Mouse (Mus musculus) hindbrain, embryonic 16.5 days (tissue): ENCODE measurements around the gene Tnp2. TPM values are rescaled to one million over a fixed set of nuclear protein-coding genes. Genes with fewer than 3 reads are reported as not detected.

Source experiments
- ATAC-seq: fragments of 200-750 bp; cut with Nextera tagmentation; 2 replicates; pipeline ENCODE4 v1.8.0; 2017; ENCODE audit warnings: moderate TSS enrichment, moderate library complexity
- H3K27ac ChIP-seq: fragments of 300-500 bp; sonication (generic); 2 replicates; pipeline ENCODE4 v1.5.1; 2014; ENCODE audit warnings: low read depth, mild to moderate bottlenecking, control low read depth, low read length, moderate library complexity
- H3K27me3 ChIP-seq: fragments of 300-500 bp; sonication (generic); replicated peaks from 2 replicates; pipeline ENCODE4 v1.6.1; 2014; ENCODE audit warnings: low read length; ENCODE audit not compliant: control insufficient read depth, insufficient read depth
- H3K36me3 ChIP-seq: fragments of 300-500 bp; sonication (generic); 2 replicates; pipeline ENCODE4 v1.6.1; 2014; ENCODE audit warnings: mild to moderate bottlenecking, low read length, moderate library complexity, mixed read lengths; ENCODE audit not compliant: control insufficient read depth, insufficient read depth
- H3K4me1 ChIP-seq: fragments of 300-500 bp; sonication (generic); 2 replicates; pipeline ENCODE4 v1.6.1; 2014; ENCODE audit warnings: low read depth, low read length; ENCODE audit not compliant: control insufficient read depth, insufficient read depth
- H3K4me2 ChIP-seq: fragments of 300-500 bp; sonication (generic); 2 replicates; pipeline ENCODE4 v1.6.1; 2014; ENCODE audit warnings: mild to moderate bottlenecking, low read length, control low read depth, moderate library complexity
- H3K4me3 ChIP-seq: fragments of 300-500 bp; sonication (generic); 2 replicates; pipeline ENCODE4 v1.5.1; 2014; ENCODE audit warnings: mild to moderate bottlenecking, low read length, control low read depth, moderate library complexity
- H3K9ac ChIP-seq: fragments of 300-500 bp; sonication (generic); 2 replicates; pipeline ENCODE4 v1.6.1; 2014; ENCODE audit warnings: low read depth, mild to moderate bottlenecking, control low read depth, low read length, moderate library complexity
- H3K9me3 ChIP-seq: fragments of 300-500 bp; sonication (generic); 2 replicates; pipeline ENCODE4 v1.6.1; 2014; ENCODE audit warnings: mild to moderate bottlenecking, low read length, moderate library complexity; ENCODE audit not compliant: control insufficient read depth
- WGBS: fragments of 180-500 bp; shearing (Covaris S2); extraction: QIAGEN DNeasy Blood & Tissue Kit; methylation state at CpG from one replicate; pipeline ENCODE4 v1.1.7; 2014; 5-methylcytosine and 5-hydroxymethylcytosine counted together
- polyA plus RNA-seq: library from polyadenylated mRNA; unstranded; fragments of >200 nt; fragmentation: Nextera tagmentation; extraction: Ambion mirVana; gene quantifications from 2 replicates; pipeline ENCODE4 v1.2.1, GENCODE M21; 2015

Tnp2 gene
- polyA plus RNA-seq, 1 experiment from 2014 or later: 0.30 TPM

DNA sequence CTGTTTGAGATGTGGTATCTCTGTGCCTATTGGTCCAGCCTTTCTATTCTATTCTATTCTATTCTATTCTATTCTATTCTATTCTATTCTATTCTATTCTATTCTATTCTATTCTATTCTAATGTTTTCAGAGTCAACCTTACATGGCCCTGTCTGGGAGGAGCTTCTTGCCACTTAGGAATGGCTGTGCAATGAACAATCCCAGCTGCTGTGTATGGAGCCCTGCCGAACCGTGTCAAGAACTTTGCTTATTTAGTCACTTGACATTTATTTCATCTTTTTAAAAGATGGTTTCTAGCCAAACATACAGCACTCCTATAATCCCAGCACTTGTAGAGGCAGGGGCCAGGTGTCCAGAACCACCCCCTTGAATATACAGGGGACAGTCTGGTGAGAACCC, 24.1 kb downstream of the Tnp2 start:
- H3K4me1 ChIP-seq: no peaks in the 10 kb centered on the region; the same call in 1 of the 2 replicates
- H3K36me3 ChIP-seq: no peaks in the 10 kb centered on the region
- no peaks in the 10 kb centered on the region for H3K9me3 ChIP-seq
- no peak for ATAC-seq
- no peak overlapping the region for H3K4me2 ChIP-seq
- WGBS: 57% methylated on average over 2 of the region's 2 CpGs
- H3K27ac ChIP-seq: no peak overlapping the region
- H3K9ac ChIP-seq: no peak overlapping the region
- no peaks in the 10 kb centered on the region for H3K27me3 ChIP-seq
- H3K4me3 ChIP-seq: no peak overlapping the region

DNA sequence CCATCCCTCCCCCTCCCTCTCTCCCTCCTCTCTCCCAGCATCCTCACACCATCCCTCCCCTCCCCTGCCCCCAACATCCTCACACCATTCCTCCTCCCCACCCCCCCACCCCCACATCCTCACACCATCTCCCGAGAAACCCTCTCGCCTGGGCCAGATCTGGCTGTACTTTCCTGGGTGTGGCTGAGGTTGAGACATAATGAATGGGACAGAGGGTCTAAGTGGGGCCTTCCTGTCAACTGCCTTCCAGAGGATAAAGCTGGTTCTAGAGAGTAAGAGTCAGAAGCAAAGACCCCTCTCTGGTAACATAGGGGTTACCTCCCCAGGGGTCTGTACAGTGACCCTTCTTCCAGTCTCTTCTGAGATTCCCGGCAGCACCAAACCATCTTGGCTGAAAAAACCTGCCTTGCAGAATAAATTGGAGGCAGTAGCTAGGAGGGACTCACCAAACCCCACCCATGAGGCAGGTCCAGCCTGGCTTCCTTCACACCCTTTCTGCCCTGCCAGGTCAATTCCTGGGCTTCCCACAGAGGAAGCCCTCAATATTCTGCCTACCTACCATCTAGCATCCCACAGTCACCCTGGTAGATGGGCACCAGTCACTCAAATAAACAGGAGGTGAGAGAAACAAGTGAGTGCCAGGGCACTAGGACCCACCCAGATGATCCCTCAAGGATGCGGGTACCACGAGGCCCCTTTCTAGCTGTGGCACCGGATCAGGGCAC, 24.8 kb downstream of the Tnp2 start:
- ATAC-seq: no peak
- no peak overlapping the region for H3K9ac ChIP-seq
- H3K27me3 ChIP-seq: no peaks in the 10 kb centered on the region
- no peak overlapping the region for H3K4me2 ChIP-seq
- no peaks in the 10 kb centered on the region; the same call in 1 of the 2 replicates for H3K4me1 ChIP-seq
- no peaks in the 10 kb centered on the region for H3K9me3 ChIP-seq
- WGBS: 66% methylated on average over 6 of the region's 6 CpGs
- H3K36me3 ChIP-seq: no peaks in the 10 kb centered on the region
- no peak overlapping the region for H3K27ac ChIP-seq
- H3K4me3 ChIP-seq: no peak overlapping the region

DNA sequence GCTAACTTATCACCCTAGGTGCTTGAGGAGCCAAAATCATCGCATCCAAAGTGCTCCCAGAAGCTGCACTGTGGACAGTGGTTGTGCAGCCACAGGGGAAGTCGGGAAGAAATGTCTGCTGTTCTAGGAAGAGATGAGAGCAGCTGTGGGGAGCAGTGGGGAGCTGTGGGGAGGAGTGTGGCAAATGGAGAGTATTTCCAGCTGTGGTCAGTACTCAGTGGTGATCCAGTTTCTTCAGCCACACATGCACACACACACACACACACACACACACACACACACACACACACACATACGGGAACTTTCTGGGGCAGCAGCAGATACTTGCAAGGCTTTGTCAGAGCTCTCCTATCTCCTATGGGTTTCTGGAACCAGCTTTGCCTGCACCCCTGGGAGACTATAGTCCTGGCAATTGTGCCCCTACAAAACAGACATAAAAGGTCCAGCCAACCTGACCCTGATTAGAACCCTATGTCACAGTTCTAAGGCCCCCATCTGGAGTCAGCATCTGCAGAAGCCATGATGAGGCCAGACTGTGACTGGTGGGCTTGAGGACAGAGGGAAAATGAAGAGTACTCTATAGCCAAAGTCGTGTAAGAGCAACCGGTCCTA, 25.8 kb downstream of the Tnp2 start:
- no peak overlapping the region for H3K27ac ChIP-seq
- no peaks in the 10 kb centered on the region for H3K9me3 ChIP-seq
- H3K9ac ChIP-seq: no peak overlapping the region
- H3K36me3 ChIP-seq: no peaks in the 10 kb centered on the region
- ATAC-seq: no peak
- no peaks in the 10 kb centered on the region; the same call in 1 of the 2 replicates for H3K4me1 ChIP-seq
- H3K4me3 ChIP-seq: no peak overlapping the region
- WGBS: 65% methylated on average over 5 of the region's 5 CpGs
- no peak overlapping the region for H3K4me2 ChIP-seq
- H3K27me3 ChIP-seq: no peaks in the 10 kb centered on the region

GRCm38 (mm10) chr16:10761182-10761581, 27.3 kb downstream of the Tnp2 start:
- Histone ChIP-seq H3K9ac (no peak overlapping the region), H3K27me3 (no peaks in the 10 kb centered on the region), H3K9me3 (no peaks in the 10 kb centered on the region), H3K4me2 (no peak overlapping the region), H3K4me1 (no peaks in the 10 kb centered on the region; the same call in 1 of the 2 replicates), H3K36me3 (no peaks in the 10 kb centered on the region), H3K4me3 (no peak overlapping the region), H3K27ac (no peak overlapping the region)
- WGBS: 73% methylated on average over 8 of the region's 8 CpGs
- no peak for ATAC-seq

DNA sequence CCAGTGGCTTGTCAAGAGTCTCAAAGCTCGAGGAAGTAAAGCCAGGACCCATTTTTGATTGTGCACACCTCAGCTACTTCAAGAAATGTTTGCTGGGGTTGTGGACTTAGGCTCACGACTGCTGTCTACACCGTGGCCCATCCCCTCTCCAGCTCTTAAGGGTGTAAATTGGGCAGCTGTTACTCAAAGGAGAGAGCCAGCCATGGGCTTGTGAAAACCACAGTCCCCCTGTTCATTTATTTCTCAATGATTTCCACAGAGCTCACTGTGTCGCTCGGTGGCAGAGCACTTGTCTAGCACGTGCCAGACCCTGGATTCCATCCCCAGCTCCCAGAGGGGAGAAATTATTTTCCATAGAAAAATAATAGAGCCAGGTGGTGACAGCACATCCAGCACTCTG, 32.3 kb downstream of the Tnp2 start:
- Histone ChIP-seq H3K27ac (no peak overlapping the region), H3K27me3 (no peaks in the 10 kb centered on the region), H3K4me3 (no peak overlapping the region), H3K9ac (no peak overlapping the region), H3K4me1 (no peaks in the 10 kb centered on the region; the same call in 1 of the 2 replicates), H3K4me2 (no peak overlapping the region), H3K9me3 (no peaks in the 10 kb centered on the region), H3K36me3 (no peaks in the 10 kb centered on the region)
- no peak for ATAC-seq
- WGBS: 68% methylated on average over 6 of the region's 6 CpGs

DNA sequence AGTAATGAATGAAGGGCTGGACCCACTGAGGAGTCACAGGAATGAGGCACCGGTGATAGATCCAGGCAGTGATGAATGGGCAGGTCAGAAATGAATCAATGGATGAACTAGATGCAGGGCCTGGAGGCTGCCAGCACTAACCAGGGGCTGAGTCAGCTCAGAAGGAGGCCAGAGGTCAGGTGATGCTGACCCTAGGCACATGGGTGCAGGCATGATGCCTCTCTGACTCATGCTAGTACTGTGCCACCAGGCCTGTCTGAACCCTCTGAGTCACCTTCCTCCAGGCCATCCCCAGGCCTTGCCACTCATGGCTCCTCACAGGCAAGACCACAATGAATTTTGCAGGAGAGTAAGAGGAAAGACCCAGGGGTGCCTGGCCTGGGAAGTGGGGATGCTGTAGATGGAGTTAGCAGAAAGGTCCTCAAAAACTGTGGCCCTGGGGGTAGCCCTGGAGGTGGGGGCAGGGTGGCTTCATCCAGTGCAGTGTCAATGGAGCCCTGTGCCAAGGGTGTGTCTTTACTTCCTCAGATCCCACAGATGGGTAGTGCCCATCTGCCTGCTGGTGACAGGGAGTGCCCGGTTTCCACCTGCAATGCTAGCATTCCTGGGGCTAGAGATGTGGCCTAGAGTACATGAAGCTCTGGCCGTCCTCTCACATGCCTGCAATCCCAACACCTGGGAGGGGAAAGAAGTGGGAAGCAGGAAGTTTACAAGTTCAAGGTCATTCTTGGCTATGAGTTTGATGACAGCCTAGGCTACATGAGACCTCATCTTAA, 33.8 kb downstream of the Tnp2 start:
- no peak; the same call in 1 of the 2 replicates for ATAC-seq
- H3K4me3 ChIP-seq: no peak overlapping the region
- peaks cover 2% of the 10 kb centered on the region for H3K4me1 ChIP-seq
- H3K27ac ChIP-seq: no peak overlapping the region
- no peak overlapping the region for H3K4me2 ChIP-seq
- H3K9me3 ChIP-seq: no peaks in the 10 kb centered on the region
- no peak overlapping the region for H3K9ac ChIP-seq
- H3K27me3 ChIP-seq: no peaks in the 10 kb centered on the region
- WGBS: 80% methylated on average over 3 of the region's 3 CpGs
- no peaks in the 10 kb centered on the region for H3K36me3 ChIP-seq

- Histone ChIP-seq H3K4me3 (no peak overlapping the region), H3K27ac (no peak overlapping the region), H3K9ac (0 out of 2 replicates have a peak overlapping the region, but pooled peaks have one; percentile 3), H3K27me3 (no peaks in the 10 kb centered on the region), H3K9me3 (no peaks in the 10 kb centered on the region), H3K36me3 (no peaks in the 10 kb centered on the region), H3K4me2 (no peak overlapping the region), H3K4me1 (peaks cover 4% of the 10 kb centered on the region)
- 50% methylated on average over 7 of the region's 7 CpGs for WGBS
- peak; percentile 70 for ATAC-seq
These were observed 38.6 kb downstream of the Tnp2 start for GRCm38 (mm10) chr16:10749824-10750223.

DNA sequence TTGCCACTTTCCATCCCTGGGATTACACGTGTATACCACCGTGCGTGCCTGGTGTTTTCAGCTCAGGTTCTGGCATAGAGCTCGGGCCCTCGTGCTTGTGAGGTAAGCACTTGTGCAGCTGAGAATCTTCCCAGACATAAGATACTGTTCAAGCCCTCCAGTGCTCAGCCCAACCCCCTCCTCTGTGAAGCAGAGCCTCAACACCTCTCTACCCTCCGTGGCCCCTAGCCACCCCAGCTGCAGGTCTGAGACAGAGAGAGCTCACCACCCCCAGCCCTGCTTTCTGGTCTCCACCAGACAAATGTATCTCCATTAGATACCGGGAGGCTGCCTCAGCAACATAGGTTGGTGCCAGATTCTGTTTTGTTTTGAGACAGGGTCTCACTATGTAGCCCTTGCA, 39.2 kb downstream of the Tnp2 start:
- Histone ChIP-seq H3K9ac (no peak overlapping the region), H3K4me2 (no peak overlapping the region), H3K9me3 (no peaks in the 10 kb centered on the region), H3K36me3 (no peaks in the 10 kb centered on the region), H3K4me1 (peaks cover 4% of the 10 kb centered on the region), H3K4me3 (no peak overlapping the region), H3K27me3 (no peaks in the 10 kb centered on the region), H3K27ac (no peak overlapping the region)
- ATAC-seq: peak; percentile 17; the same call in 1 of the 2 replicates
- WGBS: 71% methylated on average over 7 of the region's 7 CpGs

- H3K36me3 ChIP-seq: no peaks in the 10 kb centered on the region
- no peaks in the 10 kb centered on the region for H3K4me1 ChIP-seq
- no peak overlapping the region for H3K9ac ChIP-seq
- H3K27me3 ChIP-seq: no peaks in the 10 kb centered on the region
- 90% methylated on average over 2 of the region's 2 CpGs for WGBS
- ATAC-seq: no peak
- H3K9me3 ChIP-seq: no peaks in the 10 kb centered on the region
- no peak overlapping the region for H3K4me2 ChIP-seq
- H3K27ac ChIP-seq: no peak overlapping the region
- no peak overlapping the region for H3K4me3 ChIP-seq
These were observed 47.4 kb downstream of the Tnp2 start for GRCm38 (mm10) chr16:10741082-10741481.
